Mouse (Mus musculus): ENCODE measurements around the gene Pkp1. TPM values are rescaled to one million over a fixed set of nuclear protein-coding genes. Genes with fewer than 3 reads are reported as not detected.
A peak's percentile ranks its signal among the peaks of the same experiment; 100 is the strongest.

Gene Pkp1
- polyA plus RNA-seq, 2 experiments: 31.2 to 41.5 TPM

DNA sequence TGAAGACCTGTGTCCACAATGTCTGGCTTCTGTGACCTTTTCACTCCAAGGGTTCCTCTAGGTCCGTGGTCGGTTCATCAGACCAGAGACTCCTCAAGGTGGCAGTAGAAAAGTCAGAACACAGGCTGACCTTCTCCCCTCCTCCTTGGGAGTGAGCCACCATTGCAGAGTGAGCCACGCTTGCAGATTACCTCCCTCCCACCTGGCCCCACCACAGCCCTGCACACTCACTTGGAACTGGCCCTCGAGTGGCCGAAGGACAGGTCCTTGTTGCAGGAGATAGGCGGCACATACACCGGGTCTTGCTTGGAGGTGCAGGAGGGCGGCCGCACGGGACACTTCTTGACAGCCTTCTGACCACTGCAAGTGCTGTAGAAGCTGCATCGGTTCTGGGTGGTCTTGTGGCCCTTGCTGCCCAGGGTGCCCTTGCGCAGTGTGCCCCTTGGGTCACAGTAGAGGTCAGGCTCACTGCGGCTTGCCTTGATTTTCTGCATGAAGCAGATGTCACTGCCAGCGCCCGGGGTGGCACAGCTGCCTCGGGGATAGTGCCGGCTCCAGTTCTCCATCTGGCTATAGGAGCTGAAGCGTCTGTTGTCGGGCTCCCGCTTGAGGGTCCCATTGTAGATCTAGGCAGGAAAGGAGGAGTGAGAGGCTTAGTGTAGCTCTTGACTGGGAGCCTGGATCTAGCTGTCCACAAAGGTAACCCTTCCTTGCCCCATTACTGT lies 29.4 kb downstream of the Pkp1 start:
- Histone ChIP-seq H3K4me1 (ENCODE audit: control insufficient read depth, insufficient read depth, low read length) (no peaks in the 10 kb centered on the region), H3K4me3 (replicated peaks; ENCODE audit: low read length) (no peak overlapping the region), H3K27me3 (ENCODE audit: control insufficient read depth, insufficient read depth, low read length) (no peaks in the 10 kb centered on the region), H3K36me3 (ENCODE audit: control insufficient read depth, insufficient read depth, low read length) (no peaks in the 10 kb centered on the region), H3K27ac (replicated peaks; ENCODE audit: low read depth, low read length) (no peak overlapping the region), H3K9ac (ENCODE audit: low read depth, low read length, severe bottlenecking) (no peak overlapping the region), H3K9me3 (ENCODE audit: control insufficient read depth, low read length) (no peaks in the 10 kb centered on the region), H3K4me2 (replicated peaks; ENCODE audit: low read depth, low read length, severe bottlenecking) (no peak overlapping the region)
- DNase-seq (ENCODE audit: low spot score): no peak
- ATAC-seq (ENCODE audit: low FRiP score, low read depth): no peak
- no peak for TF ChIP-seq POLR2A (IDR thresholded peaks at IDR 0.05; ENCODE audit: borderline replicate concordance, extremely low read depth, insufficient read depth, insufficient read length)
- WGBS: 78% methylated on average over 20 of the region's 20 CpGs

GRCm38 (mm10) chr1:135882385-135883109 lies 36.5 kb downstream of the Pkp1 start:
- TF ChIP-seq POLR2A (IDR thresholded peaks at IDR 0.05; ENCODE audit: borderline replicate concordance, extremely low read depth, insufficient read depth, insufficient read length): no peak
- DNase-seq (ENCODE audit: low spot score): peak; percentile 33

DNA sequence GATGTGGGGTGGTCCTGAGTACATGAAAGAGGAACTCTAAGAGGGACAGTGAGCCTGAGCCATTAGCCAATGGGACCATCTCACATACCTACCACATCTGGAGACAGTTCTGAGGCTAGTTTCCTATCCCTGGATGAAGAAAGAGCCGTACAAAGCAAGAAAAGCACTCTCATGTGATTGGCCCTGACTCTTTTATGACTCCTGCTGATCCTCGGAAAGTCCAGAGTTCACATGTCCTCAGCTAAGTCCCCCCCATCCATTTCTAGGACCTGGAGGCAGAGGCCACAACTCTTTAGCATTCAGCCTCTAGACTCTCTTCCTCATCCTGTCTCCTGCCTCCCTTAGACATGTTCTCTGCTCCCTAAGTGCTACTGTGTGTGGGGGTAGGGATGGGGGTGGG lies 41.8 kb downstream of the Pkp1 start:
- Histone ChIP-seq H3K9ac (ENCODE audit: low read depth, low read length, severe bottlenecking) (no peak overlapping the region), H3K4me3 (replicated peaks; ENCODE audit: low read length) (no peak overlapping the region), H3K4me1 (ENCODE audit: control insufficient read depth, insufficient read depth, low read length) (no peaks in the 10 kb centered on the region), H3K36me3 (ENCODE audit: control insufficient read depth, insufficient read depth, low read length) (no peaks in the 10 kb centered on the region), H3K4me2 (replicated peaks; ENCODE audit: low read depth, low read length, severe bottlenecking) (no peak overlapping the region), H3K9me3 (ENCODE audit: control insufficient read depth, low read length) (no peaks in the 10 kb centered on the region), H3K27ac (replicated peaks; ENCODE audit: low read depth, low read length) (no peak overlapping the region), H3K27me3 (ENCODE audit: control insufficient read depth, insufficient read depth, low read length) (no peaks in the 10 kb centered on the region)
- DNase-seq (ENCODE audit: low spot score): no peak
- ATAC-seq (ENCODE audit: low FRiP score, low read depth): no peak
- no peak for TF ChIP-seq POLR2A (IDR thresholded peaks at IDR 0.05; ENCODE audit: borderline replicate concordance, extremely low read depth, insufficient read depth, insufficient read length)
- WGBS: 60% methylated on average over 2 of the region's 2 CpGs

More at GRCm38 (mm10) chr1:135882385-135883109, 36.5 kb downstream of the Pkp1 start:
- WGBS: 73% methylated on average over 10 of the region's 10 CpGs
- H3K4me2 ChIP-seq (replicated peaks; ENCODE audit: low read depth, low read length, severe bottlenecking): no peak overlapping the region
- H3K27ac ChIP-seq (replicated peaks; ENCODE audit: low read depth, low read length): no peak overlapping the region
- ATAC-seq (ENCODE audit: low FRiP score, low read depth): no peak
- no peak overlapping the region for H3K9ac ChIP-seq (ENCODE audit: low read depth, low read length, severe bottlenecking)
- no peaks in the 10 kb centered on the region for H3K9me3 ChIP-seq (ENCODE audit: control insufficient read depth, low read length)
- no peak overlapping the region for H3K4me3 ChIP-seq (replicated peaks; ENCODE audit: low read length)
- no peaks in the 10 kb centered on the region for H3K36me3 ChIP-seq (ENCODE audit: control insufficient read depth, insufficient read depth, low read length)
- H3K27me3 ChIP-seq (ENCODE audit: control insufficient read depth, insufficient read depth, low read length): no peaks in the 10 kb centered on the region
- no peaks in the 10 kb centered on the region for H3K4me1 ChIP-seq (ENCODE audit: control insufficient read depth, insufficient read depth, low read length)

GRCm38 (mm10) chr1:135872991-135873390 lies 46.0 kb downstream of the Pkp1 start:
- Histone ChIP-seq H3K4me2 (replicated peaks; ENCODE audit: low read depth, low read length, severe bottlenecking) (no peak overlapping the region), H3K9me3 (ENCODE audit: control insufficient read depth, low read length) (no peaks in the 10 kb centered on the region), H3K4me1 (ENCODE audit: control insufficient read depth, insufficient read depth, low read length) (no peaks in the 10 kb centered on the region), H3K27me3 (ENCODE audit: control insufficient read depth, insufficient read depth, low read length) (no peaks in the 10 kb centered on the region), H3K36me3 (ENCODE audit: control insufficient read depth, insufficient read depth, low read length) (no peaks in the 10 kb centered on the region), H3K4me3 (replicated peaks; ENCODE audit: low read length) (no peak overlapping the region), H3K9ac (ENCODE audit: low read depth, low read length, severe bottlenecking) (no peak overlapping the region), H3K27ac (replicated peaks; ENCODE audit: low read depth, low read length) (no peak overlapping the region)
- WGBS: 79% methylated on average over 4 of the region's 4 CpGs
- TF ChIP-seq POLR2A (IDR thresholded peaks at IDR 0.05; ENCODE audit: borderline replicate concordance, extremely low read depth, insufficient read depth, insufficient read length): no peak
- no peak for ATAC-seq (ENCODE audit: low FRiP score, low read depth)
- no peak for DNase-seq (ENCODE audit: low spot score)

- Histone ChIP-seq H3K4me1 (ENCODE audit: control insufficient read depth, insufficient read depth, low read length) (no peaks in the 10 kb centered on the region), H3K4me2 (replicated peaks; ENCODE audit: low read depth, low read length, severe bottlenecking) (no peak overlapping the region), H3K36me3 (ENCODE audit: control insufficient read depth, insufficient read depth, low read length) (no peaks in the 10 kb centered on the region), H3K9me3 (ENCODE audit: control insufficient read depth, low read length) (no peaks in the 10 kb centered on the region), H3K9ac (ENCODE audit: low read depth, low read length, severe bottlenecking) (no peak overlapping the region), H3K27ac (replicated peaks; ENCODE audit: low read depth, low read length) (no peak overlapping the region), H3K27me3 (ENCODE audit: control insufficient read depth, insufficient read depth, low read length) (0 out of 2 replicates have a peak, but pooled peaks cover 5% of the 10 kb centered on the region), H3K4me3 (replicated peaks; ENCODE audit: low read length) (no peak overlapping the region)
- DNase-seq (ENCODE audit: low spot score) (no peak), ATAC-seq (ENCODE audit: low FRiP score, low read depth) (no peak)
- 83% methylated on average over 6 of the region's 6 CpGs for WGBS
- no peak for TF ChIP-seq POLR2A (IDR thresholded peaks at IDR 0.05; ENCODE audit: borderline replicate concordance, extremely low read depth, insufficient read depth, insufficient read length)
Measured at GRCm38 (mm10) chr1:135868570-135868969, 50.4 kb downstream of the Pkp1 start.
